Mouse (Mus musculus) testis, adult 2 months (tissue): ENCODE results near the gene Gse1.

Experiments used
- CTCF ChIP-seq: fragments of 200-500 bp; IDR thresholded peaks from 2 replicates; pipeline ENCODE4 v1.5.1; 2012; ENCODE audit warnings: low read depth, mild to moderate bottlenecking, inconsistent platforms, low read length, moderate library complexity; ENCODE audit not compliant: control insufficient read depth, insufficient read depth, insufficient replicate concordance
- POLR2A ChIP-seq: fragments of 200-500 bp; IDR thresholded peaks from 2 replicates; pipeline ENCODE4 v1.6.1; 2012; ENCODE audit warnings: low read depth, mild to moderate bottlenecking, inconsistent platforms, low read length, moderate library complexity; ENCODE audit not compliant: control insufficient read depth

DNA sequence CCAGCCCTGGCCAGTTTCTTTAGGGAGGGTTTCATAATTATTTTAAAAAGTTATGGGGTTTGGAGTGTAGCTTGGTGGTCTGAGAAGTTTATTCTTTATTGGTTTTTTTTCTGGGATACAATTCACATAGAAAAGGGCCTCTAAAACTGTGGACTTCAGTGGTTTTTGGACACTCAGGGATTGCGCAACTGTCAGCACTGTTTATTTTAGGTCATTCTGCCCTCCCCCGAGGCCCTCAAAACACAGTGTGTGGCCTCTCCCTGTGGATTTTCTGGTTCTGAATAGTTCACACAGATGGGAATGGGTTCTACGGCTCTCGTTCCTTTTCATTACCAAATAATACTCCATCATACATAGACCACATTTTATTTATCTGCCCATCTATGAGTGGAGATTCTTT is 15.0 kb downstream of the Gse1 start:
- TF ChIP-seq CTCF = no peak
- TF ChIP-seq POLR2A = no peak
